Mouse (Mus musculus): ENCODE results near the gene AC161166.1.
"Not testable (repeated sequence)": the region's sequence is repeated elsewhere in the genome, so short reads cannot be mapped to it uniquely, and the experiment has no call there.

AC161166.1 gene

DNA sequence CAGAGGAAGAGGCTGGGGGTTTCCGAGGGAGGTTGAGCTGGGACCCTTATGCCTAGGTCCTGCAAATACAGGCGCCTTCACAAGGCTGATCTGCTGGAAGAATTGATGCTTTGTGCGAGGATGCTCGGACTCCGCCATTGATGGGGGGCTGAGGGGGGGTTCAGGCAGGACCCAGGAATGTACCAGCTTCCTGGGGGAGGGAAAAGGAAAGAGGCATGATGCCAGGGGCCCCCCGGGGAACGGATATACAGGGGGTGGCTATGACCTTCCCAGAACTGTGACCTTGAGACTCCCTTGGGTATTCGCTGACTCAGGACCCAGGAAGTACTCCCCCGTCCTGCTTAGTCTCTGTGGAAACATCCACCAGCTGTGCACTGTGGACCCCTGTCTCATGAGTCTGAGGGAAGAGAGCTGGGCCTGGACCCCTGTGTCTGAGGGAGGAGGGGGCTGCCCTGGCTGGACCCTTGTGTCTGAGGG is 25.6 kb downstream of the AC161166.1 start:
- in situ Hi-C loops (cut with MboI, MseI): no loop called here

DNA sequence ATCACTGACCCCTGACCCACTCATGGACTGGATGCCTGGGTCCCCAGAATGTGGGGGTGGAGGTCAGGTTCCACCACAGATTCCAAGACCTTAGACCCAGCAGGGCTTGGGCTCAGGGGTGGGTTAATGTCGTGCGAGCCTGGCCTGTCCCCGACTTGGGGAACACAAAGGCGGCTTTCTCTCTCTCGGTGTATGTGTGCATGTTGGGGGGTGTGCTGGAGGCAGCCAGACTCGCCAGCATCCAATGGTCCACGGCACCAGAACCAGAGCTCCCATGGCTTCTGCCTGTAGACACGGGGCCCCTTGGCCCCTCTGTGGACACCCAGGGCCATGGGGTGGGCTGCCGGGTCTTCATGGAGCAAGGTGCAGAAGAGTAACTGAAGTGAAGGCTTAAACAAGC is 26.8 kb downstream of the AC161166.1 start:
- in situ Hi-C loops (cut with MboI, MseI): no loop called here

DNA sequence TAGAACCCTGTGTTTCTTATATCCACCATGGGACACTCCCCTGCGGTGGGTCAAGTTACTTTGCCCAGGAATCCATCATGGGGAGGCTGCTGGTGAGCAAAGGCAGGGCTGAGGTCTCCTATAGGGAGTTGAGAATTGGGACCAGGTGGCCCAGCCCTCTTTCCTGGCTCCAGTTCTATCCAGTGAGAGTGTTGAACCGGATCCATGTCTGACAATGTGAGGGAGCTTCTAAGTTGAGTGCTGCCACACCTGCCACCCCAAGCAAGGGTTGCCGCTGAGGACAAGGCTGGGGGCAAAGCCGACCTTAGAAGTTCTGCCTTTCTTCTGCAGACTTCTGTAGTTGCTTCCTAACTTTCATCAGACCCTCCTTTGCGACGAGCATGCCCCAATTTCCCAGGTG is 29.0 kb downstream of the AC161166.1 start:
- in situ Hi-C loops (cut with MboI, MseI): not testable (repeated sequence)

DNA sequence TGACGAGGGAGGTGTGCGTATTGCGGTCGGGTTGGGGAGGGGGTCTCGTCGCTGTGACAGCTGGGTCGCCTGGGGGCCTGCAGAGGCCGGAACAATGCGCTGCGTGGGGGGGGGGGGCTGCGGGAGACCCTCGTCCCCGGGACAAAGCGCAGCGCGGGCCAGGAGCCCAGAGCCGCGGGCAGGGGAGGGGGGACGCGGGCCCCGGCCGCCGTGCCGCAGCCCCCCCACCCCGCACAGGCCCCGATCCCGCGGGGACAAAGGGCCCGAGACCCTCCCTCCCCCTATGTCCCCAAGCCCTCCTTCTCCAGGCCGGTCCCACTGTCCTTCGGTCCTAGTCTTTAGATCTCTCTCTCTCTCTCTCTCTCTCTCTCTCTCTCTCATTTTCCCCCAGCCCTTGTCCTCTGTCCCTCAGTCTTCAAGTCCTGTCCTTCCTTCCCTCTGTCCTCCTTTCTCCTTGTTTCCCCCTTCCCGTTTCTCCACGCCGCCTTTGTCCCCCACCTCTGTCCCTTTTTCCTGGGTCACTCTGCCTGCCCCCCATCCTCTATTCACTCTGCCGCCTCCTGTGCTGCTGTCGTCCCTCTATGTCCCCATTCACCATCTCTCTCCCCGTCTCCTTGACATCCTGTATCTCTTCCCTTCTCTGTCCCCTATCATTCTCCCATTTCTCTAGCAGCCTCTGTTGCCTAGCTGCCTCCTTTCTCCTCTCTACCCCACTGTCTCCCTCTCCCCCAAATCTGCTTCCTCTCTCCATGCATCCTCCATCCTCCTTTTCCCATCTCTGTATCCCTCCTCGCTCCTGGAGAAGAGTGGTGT is 29.8 kb downstream of the AC161166.1 start:
- in situ Hi-C loops (cut with MboI, MseI): no loop called here

DNA sequence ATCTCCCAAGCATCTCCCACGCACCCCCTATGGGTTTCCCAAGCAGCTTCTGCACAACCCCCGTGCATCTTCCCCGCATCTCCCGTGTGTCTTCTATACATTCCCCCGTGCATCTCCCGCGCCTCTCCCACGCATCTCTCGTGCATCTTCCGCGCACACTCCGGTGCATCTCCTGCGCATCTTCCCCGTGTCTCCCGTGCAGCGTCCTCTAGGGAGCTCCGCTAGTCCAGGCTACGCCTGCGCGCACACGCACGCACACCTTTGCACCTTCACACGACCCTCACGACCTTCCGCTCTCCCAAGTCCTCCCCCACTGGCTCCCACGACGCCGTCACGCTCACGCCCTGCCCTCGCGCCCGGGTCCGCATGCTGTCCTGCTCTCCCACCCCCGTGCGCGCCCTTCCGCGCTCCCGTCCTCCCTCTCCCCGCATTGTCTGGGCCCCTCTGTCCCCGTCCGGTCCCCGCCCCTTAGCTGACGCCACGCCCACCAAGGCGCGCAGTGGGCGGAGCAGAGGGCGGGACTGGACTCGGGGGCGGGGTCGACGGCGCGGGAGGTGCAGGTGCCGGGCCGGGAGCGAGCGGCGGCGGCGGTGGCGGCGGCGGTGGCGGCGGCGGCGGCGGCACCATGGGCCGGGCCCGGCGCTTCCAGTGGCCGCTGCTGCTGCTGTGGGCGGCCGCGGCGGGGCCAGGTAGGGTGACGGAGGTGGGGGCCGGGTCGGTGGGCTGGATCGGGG is 30.6 kb downstream of the AC161166.1 start, which contains the start of gene Cadm4:
Gene Cadm4, plus strand, starts transcription at position 550 of the 734 bp plus-strand sequence.
- in situ Hi-C loops (cut with MboI, MseI): no loop called here

DNA sequence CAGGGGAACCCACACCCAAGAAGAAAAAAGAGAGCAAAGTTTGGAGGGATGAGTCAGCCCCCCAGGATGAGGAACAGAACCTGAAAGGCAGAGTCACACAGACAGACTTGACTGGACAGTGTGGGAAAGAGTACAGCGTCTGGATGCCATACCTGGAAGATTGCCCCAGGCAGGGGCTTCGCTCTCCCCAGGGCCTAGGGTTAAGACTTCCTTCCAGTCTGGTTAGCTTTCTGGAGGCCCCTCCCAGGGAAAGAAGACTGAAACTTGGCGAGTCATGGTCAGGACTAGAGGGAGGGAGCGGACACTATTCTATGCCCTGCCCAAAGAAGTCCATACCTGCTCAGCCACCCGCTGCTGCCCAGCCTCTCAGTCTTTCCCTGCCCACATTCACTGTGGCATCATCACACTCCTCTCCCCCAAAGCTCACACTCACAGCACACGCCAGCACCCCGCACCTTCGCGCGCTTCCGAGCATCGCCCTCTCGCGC is 31.2 kb downstream of the AC161166.1 start:
- in situ Hi-C loops (cut with MboI, MseI): no loop called here

DNA sequence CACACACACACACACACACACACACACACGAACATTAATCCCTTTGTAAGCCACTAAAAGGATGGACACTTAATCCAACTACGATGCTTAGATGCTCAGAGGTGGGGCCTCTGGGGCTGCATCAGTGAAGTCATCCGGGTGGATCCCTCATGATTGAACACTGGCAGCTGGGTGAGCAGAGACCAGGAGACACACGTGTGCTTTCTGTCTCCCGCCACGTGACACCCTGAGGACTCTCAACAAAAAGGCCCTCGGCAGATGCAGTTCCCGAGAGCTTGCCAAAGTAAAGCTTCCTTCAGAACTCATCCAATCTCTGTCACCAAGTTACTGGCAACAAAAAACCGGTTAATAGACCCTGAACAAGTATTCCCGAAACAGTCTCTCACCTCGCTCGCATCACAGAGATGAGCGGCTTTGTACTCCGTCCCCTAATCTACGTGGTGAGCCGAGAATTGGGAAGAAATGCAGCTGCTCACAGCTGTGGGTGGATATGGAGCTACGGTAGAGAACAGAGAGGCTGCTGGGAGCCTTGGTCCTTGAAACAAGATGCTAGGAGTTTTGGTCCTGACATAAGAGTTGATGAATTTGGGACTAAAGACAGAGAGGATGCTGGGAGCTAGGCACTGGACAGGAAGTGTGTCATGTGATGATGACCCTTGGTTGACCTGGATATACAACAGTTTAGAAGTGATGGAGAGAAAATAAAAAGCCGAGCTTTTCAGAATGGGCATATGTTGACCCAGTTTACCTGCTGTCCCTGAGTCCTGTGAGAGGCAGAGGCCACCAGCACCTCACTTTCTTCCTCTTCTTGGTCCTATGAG is 31.9 kb downstream of the AC161166.1 start:
- in situ Hi-C loops (cut with MboI, MseI): no loop called here

DNA sequence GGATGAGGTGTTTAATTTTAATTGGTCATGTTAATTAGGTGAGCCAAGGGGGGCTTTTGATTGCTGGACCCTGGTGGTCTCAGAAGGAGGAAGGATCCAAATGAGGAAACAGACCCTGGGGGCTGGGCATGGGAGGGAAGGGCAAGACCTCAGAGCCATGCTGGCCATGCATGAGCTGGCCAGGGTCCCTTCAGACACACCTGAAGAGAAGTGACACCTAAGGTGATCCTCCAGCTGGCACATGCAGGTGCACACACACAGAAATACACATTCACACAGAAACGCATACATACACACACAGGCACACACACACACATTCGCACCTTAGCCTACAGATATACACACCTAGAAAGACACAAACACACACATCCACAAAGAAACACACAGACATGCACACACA is 32.6 kb downstream of the AC161166.1 start:
- in situ Hi-C loops (cut with MboI, MseI): no loop called here

DNA sequence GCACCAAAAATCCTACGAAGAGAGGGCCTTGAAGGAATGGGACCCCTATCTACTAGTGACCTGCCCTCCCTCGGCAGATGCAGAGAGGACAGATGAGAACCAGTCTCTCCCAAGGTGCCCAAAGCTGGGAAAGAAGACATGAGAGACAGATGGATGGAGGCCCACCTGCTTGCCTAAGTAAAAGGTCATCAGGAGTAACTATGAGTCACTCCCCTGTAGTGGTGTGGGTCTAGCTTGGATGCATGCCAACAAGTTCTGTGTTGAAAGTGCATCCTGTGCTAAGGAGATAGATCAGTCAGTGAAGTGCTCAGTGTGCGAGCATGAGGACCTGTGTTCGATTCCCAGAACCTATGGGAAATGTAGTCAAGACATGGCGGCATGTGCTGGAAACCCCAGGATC is 33.3 kb downstream of the AC161166.1 start:
- in situ Hi-C loops (cut with MboI, MseI): no loop called here

DNA sequence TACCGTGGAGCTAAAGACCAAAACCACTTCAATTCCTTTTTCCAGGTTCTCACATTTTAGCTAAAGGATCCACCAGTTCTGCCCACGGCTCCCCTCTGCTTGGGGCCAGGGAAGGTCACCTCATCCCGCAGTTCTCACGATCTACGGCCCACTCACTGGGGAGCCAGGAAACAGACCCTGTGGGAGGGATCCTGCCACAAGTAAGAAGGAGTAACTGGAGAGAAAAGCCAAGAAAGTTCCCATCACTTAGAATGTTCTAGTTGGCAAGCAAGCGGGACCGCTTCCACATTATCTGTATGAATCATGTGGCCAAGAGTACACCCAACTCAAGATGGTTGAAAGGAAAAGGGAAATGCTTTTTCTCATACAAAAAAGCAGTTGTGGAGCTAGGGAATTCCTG is 35.4 kb downstream of the AC161166.1 start:
- in situ Hi-C loops (cut with MboI, MseI): no loop called here

DNA sequence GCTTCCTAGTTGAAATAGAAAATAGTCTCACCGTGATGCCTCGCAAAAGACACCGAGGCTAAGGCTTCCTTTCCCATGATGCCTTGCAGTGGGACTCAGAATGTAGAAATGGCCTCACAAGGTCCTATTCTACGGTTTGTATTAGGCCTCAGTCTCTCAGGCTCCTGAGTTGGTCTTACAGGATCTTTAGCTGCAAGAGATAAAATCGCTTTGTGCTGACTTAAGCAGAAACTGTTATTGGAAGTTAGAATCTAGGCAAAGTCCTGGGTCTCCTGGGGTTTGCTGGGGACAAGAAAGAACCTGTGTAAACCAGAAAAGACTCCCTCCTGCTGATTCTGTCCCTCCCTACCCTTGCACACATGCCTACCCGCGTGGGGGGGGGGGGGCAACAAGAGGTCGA is 35.9 kb downstream of the AC161166.1 start:
- in situ Hi-C loops (cut with MboI, MseI): no loop called here

DNA sequence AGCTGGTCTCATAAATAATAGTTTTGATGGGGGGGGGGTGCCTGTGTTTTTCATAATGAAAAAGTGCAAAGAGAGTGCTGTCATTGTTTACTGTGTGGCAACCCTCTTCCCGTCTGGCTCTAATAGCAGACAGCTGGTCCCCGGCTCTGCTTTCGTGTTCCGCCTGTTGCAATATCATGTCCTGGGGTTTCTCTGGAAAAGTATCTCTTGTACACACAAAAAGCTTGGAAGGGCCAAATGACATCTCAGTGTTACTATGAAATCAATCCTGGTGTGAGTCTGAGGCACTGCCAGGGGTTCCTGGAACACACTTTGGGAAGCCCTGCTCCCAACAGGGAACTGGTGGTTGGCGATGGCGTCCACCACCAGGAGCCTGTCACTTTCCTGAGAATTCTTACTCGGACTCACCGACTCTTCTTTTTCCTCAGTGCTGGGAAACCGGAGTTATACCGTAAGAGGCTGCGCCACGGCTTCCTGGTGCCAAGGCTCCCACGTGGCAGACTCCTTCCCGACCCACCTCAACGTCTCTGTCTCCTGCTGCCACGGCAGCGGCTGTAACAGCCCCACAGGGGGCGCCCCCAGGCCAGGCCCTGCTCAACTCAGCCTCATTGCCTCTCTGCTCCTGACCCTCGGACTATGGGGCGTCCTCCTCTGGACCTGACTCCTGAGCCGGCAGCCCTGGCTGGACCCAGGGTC is 37.3 kb downstream of the AC161166.1 start:
- in situ Hi-C loops (cut with MboI, MseI): no loop called here

DNA sequence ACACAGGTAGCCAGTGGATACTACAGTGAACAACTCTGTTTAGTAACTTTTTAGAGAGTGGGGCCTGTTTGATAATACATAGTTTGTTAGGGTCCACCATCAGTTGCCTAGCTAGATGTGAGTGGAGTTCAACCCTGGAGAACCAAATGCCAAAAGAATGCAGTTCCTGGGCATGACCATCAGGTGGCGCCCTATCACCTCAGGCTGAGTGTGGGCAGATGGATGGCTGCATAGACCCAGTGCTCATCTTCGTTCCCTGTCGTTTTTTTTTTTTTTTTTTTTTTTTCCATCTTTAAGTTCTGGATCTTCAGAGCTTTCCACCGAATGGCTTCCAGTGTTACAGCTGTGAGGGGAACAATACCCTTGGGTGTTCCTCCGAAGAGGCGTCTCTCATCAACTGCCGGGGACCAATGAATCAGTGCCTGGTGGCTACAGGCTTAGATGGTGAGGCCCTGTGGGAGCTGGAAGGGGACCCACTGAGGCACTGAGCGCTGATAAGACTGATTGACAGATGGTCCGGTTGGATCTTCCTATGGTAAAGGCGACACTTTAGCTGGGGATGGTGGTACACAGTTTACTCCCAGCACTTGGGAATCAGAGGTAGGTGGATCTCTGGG is 38.2 kb downstream of the AC161166.1 start:
- in situ Hi-C loops (cut with MboI, MseI): no loop called here

DNA sequence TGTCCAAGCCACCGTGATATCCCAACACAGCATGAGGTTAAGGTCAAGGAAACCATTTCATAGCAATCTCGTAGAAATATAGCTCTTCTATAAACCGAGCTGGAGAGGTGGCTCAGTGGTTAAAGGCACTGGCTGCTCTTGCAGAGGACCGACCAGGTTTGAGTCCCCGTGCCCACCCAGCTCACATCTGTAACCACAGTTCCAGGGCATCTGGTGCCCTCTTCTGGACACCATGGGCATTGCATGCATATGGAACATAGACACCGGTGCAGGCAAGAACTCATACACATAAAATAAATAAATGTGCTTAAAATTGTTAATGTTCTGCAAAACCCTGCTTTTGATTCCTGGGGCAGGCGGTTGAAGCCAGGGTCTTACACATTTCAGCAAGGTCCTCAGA is 39.3 kb downstream of the AC161166.1 start:
- in situ Hi-C loops (cut with MboI, MseI): no loop called here

DNA sequence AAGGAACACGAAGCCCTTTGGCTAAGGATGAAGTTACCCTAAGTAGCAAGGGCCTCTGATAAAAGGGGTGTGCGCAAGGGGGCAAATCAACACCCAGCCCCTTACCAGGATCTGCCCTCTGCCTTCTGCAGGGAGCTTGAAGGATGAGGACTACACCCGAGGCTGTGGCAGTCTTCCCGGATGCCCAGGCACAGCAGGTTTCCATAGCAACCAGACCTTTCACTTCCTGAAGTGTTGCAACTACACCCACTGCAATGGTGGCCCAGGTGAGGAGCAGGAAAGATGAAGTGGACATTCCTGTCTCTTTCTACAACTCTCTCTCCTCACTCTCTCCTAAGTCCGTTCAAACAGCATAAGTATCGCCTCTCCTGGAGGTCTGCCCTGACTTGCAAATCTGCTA is 39.8 kb downstream of the AC161166.1 start:
- in situ Hi-C loops (cut with MboI, MseI): no loop called here

DNA sequence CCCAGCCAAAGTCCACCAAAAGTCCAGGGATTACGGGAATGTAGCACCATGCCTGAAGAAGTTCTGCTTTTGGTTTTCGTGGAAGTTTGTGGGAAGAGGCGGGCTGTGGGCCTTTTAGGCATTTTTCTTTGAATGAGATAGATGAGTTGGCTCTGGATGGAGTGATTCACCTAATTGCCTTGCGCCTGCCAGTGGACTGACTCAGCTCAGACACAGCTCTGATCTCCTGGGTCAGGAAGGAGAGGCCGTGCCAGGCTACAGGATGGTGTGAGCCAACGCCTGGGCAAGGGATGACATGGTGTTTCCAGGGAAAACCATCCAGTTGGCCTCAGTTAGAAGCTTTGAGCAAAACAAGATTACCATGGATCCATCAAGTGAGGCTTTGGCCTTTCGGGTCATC is 41.9 kb downstream of the AC161166.1 start:
- in situ Hi-C loops (cut with MboI, MseI): no loop called here

DNA sequence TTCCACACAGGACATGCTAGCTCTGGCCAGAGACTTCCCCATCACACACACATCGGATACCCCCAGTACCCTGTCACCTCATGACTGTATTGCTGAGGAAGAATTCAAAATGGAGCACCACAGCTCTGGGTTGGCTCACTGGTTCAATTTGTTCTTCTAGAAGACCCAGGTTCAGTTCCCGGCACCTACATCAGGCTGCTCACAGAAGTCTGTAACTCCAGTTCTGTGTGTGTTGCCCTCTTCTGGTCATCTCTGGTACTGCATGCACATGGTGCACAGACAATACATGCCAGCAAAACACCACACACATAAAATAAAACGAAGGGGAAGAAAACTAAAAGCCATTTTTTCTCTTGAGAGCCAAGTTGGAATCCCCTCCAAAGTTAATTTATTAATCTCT is 43.1 kb downstream of the AC161166.1 start:
- in situ Hi-C loops (cut with MboI, MseI): no loop called here

DNA sequence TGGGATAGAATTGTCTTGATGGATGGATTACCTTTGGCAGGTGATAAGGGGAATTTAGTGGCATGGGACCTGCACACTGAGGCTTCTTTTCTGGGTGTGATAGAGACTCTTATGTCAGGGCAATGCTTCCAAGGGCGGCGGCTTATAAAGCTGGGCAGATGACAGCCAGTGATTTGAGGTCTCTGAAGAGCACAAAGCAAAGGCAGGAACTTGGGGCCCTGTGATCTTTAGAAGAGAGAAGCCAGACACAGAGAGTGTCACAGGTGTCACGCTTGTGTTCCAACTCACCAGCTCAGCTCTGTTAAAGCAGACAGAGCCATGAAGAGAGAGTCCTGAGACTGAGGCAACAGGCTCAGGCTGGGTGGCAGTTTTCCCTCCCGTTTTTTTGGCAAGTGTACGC is 44.4 kb downstream of the AC161166.1 start:
- in situ Hi-C loops (cut with MboI, MseI): no loop called here

DNA sequence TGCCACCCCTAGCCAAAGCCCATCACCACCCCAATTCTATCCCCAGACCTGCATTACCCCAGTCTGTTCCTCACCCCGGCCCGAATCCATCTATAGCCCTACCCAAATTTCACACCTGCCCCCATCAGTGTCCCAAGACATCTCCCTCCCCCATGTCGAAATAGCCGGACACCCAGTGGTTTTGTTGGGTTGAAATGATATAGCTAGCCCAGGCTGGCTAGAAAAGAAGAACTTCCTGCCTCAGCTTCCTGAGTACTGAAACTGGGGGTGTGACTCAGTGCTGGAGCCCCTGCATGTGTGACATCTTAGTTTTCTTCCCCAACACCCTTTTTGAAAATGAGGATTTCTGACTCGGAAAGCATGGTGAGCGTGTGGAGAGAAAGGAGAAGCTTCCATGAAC is 45.4 kb downstream of the AC161166.1 start:
- in situ Hi-C loops (cut with MboI, MseI): no loop called here

DNA sequence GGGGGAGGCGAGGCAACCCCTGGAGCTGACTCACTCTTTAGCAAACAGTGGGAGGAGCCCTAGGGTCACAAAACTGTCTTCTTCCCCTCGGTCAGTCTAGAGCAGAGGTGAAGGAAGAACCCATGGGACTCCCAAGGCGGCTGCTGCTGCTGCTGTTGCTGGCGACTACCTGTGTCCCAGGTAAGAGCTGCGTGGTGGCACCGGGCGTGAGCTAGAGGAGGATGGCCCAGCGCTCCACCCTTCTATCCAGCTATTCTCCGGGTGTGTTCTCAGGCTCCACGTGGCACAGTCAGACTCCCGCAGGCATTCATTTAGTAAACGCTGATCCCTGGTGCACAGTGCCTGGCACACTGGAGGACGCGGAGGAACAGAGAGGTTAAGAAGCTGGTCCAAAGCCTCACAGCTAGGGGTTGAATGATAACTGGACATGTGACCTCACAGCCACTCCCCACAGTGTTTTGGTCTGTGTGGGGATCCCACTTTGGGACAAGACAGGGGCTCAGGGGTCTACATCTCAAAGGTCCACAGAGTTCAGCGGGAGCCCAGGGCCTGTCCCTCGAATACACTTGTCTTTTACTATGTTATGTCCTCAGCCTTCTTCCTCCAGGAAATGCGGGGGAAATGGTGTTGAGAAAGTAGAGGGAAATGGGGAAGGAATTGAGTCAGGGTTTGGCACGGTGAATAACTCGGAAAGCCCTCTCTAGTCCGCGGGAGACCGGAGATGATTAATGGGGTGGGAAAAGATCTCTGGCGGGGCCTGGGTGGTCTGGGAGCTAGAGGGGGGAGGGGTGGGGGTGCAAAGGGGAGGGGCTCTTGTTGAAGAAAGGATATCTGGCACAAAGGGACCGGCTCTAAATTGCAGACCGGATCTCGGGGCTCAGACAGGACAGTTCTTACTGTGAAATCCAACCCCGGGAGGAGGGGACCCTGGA is 49.6 kb downstream of the AC161166.1 start, which contains the start of gene Plaur:
Gene Plaur, plus strand, starts transcription at position 97 of the 932 bp plus-strand sequence.
- in situ Hi-C loops (cut with MboI, MseI): no loop called here

All from regulatory T cell (primary cell).